Mouse (Mus musculus) ES-E14 (cell line): Measurements from ENCODE around the gene Wdr53. TPM values are rescaled to one million over a fixed set of nuclear protein-coding genes. Genes with fewer than 3 reads are reported as not detected.

Source experiments
- DNase-seq: peaks from one replicate; pipeline ENCODE4 v3.0.0-alpha.2; 2013; ENCODE audit warnings: low read depth, low spot score
- H3K27ac ChIP-seq: 2 replicates; pipeline ENCODE4 v1.5.1; 2012; ENCODE audit warnings: low read depth, mild to moderate bottlenecking, low read length, moderate library complexity, mixed read lengths; ENCODE audit not compliant: poor library complexity, insufficient read depth, severe bottlenecking
- H3K36me3 ChIP-seq: 2 replicates; pipeline ENCODE4 v1.6.1; 2012; ENCODE audit warnings: mild to moderate bottlenecking, low read length, moderate library complexity, mixed read lengths; ENCODE audit not compliant: control insufficient read depth, poor library complexity, insufficient read depth, severe bottlenecking
- H3K4me1 ChIP-seq, 2 experiments: fragments of 150-350 bp in 1 of 2; sonication (generic) in 1 of 2; 2 replicates each; pipeline ENCODE4 v1.6.1; 2012; ENCODE audit warnings: low read length in 2 of 2, mild to moderate bottlenecking in 1 of 2, mixed read lengths in 1 of 2; ENCODE audit not compliant: control insufficient read depth in 2 of 2, insufficient read depth in 2 of 2, poor library complexity in 1 of 2
- H3K4me3 ChIP-seq, 2 experiments: fragments of 150-350 bp in 1 of 2; sonication (generic) in 1 of 2; 2 replicates each; pipeline ENCODE4 v1.5.1; 2012; ENCODE audit warnings: low read length in 2 of 2, low read depth in 1 of 2, mild to moderate bottlenecking in 1 of 2, mixed read lengths in 1 of 2; ENCODE audit not compliant: insufficient read depth in 1 of 2, poor library complexity in 1 of 2, severe bottlenecking in 1 of 2
- H3K9ac ChIP-seq: 2 replicates; pipeline ENCODE4 v1.6.1; 2012; ENCODE audit warnings: low read depth, mild to moderate bottlenecking, low read length, mixed read lengths; ENCODE audit not compliant: poor library complexity, insufficient read depth, severe bottlenecking
- H3K9me3 ChIP-seq: fragments of 150-350 bp; sonication (generic); 2 replicates; pipeline ENCODE4 v1.6.1; 2012; ENCODE audit warnings: low read depth, mild to moderate bottlenecking, low read length; ENCODE audit not compliant: control insufficient read depth, insufficient read depth
- CHD2 ChIP-seq: IDR thresholded peaks from 2 replicates; pipeline ENCODE4 v1.6.1; 2014; ENCODE audit warnings: mild to moderate bottlenecking, low read depth, low read length, inconsistent platforms
- HCFC1 ChIP-seq: IDR thresholded peaks from 2 replicates; pipeline ENCODE4 v1.6.1; 2012; ENCODE audit warnings: low read length, inconsistent platforms, borderline replicate concordance; ENCODE audit not compliant: insufficient read depth
- MAFK ChIP-seq: IDR thresholded peaks from 2 replicates; pipeline ENCODE4 v1.6.1; 2014; ENCODE audit warnings: mild to moderate bottlenecking, low read depth, low read length, inconsistent platforms; ENCODE audit not compliant: insufficient read depth
- ZC3H11A ChIP-seq: IDR thresholded peaks from 2 replicates; pipeline ENCODE4 v1.6.1; 2012; ENCODE audit warnings: low read depth, mild to moderate bottlenecking, inconsistent platforms, low read length, borderline replicate concordance
- ZNF384 ChIP-seq: IDR thresholded peaks from 2 replicates; pipeline ENCODE4 v1.6.1; 2012; ENCODE audit warnings: low read depth, low read length, inconsistent platforms
- in situ Hi-C, 2 experiments: fragments of 600-800 bp; cut with MboI; formaldehyde crosslinking; loops; one replicate each; pipeline ENCODE4 v1.15.1; 2025; ENCODE audit warnings: low sequenced_read_pairs in 2 of 2, inconsistent platforms in 1 of 2; ENCODE audit not compliant: unreplicated experiment in 2 of 2
- total RNA-seq: library from RNA; depleted of rRNA; stranded (reverse); fragments of 300-350 nt; gene quantifications from 2 replicates; pipeline ENCODE4 v1.2.3, GENCODE M21; 2012; rRNA removed

Gene Wdr53
- total RNA-seq: 11.5 and 14.9 TPM in 2 replicates

- Histone ChIP-seq H3K4me1 (peaks cover 0 to 6% of the 10 kb centered on the region in 2 experiments; a peak in 1 of 4 replicates), H3K4me3 (peak within 1 kb of the TSS; percentile 72 to 91), H3K36me3 (no peaks in the 10 kb centered on the region), H3K27ac (peak within 1 kb of the TSS; percentile 61), H3K9me3 (no peaks in the 10 kb centered on the region), H3K9ac (peak within 1 kb of the TSS; percentile 94)
- TF ChIP-seq HCFC1: peak; percentile 91
- no peak for TF ChIP-seq CHD2
- no peak for TF ChIP-seq MAFK
- TF ChIP-seq ZNF384: peak; percentile 10; the same call in 1 of the 2 replicates
- 0 out of 2 replicates have a peak, but pooled peaks have one; percentile 8 for TF ChIP-seq ZC3H11A
- in situ Hi-C loops: no loop called here
- peak; percentile 91 for DNase-seq
Observed at GRCm38 (mm10) chr16:32246952-32247370, at the start of gene Wdr53, which contains the start of gene Fbxo45. Gene Wdr53 (plus strand): TSS chr16:32247227. Gene Fbxo45 (minus strand): TSS chr16:32247158.

GRCm38 (mm10) chr16:32200256-32201003 lies 46.6 kb upstream of the Wdr53 start:
- Histone ChIP-seq H3K4me3 (no peak overlapping the region), H3K27ac (no peak overlapping the region), H3K36me3 (no peaks in the 10 kb centered on the region), H3K9me3 (no peaks in the 10 kb centered on the region), H3K4me1 (no peaks in the 10 kb centered on the region), H3K9ac (no peak overlapping the region)
- TF ChIP-seq ZC3H11A (no peak), ZNF384 (no peak), CHD2 (no peak), MAFK (no peak), HCFC1 (no peak)
- DNase-seq: no peak
- in situ Hi-C loops: no loop called here

GRCm38 (mm10) chr16:32201004-32201325 lies 46.1 kb upstream of the Wdr53 start:
- no peaks in the 10 kb centered on the region for H3K9me3 ChIP-seq
- no peak for DNase-seq
- H3K36me3 ChIP-seq: no peaks in the 10 kb centered on the region
- H3K27ac ChIP-seq: no peak overlapping the region
- H3K9ac ChIP-seq: no peak overlapping the region
- no peak overlapping the region for H3K4me3 ChIP-seq
- in situ Hi-C loops: no loop called here
- no peaks in the 10 kb centered on the region for H3K4me1 ChIP-seq
- TF ChIP-seq ZNF384: no peak
- no peak for TF ChIP-seq CHD2
- no peak for TF ChIP-seq ZC3H11A
- no peak for TF ChIP-seq MAFK
- TF ChIP-seq HCFC1: no peak

- Histone ChIP-seq H3K4me1 (no peaks in the 10 kb centered on the region), H3K27ac (no peak overlapping the region), H3K9me3 (no peaks in the 10 kb centered on the region), H3K4me3 (no peak overlapping the region), H3K9ac (no peak overlapping the region), H3K36me3 (no peaks in the 10 kb centered on the region)
- TF ChIP-seq ZNF384: no peak
- 0 out of 2 replicates have a peak, but pooled peaks have one; percentile 28 for TF ChIP-seq ZC3H11A
- DNase-seq: peak; percentile 48
- in situ Hi-C loops: no loop called here
Observed at GRCm38 (mm10) chr16:32202681-32203080, 44.3 kb upstream of the Wdr53 start.
